Mouse (Mus musculus): ENCODE data around the gene Cdc123.

Cdc123 gene

GRCm38 (mm10) chr2:5804440-5805045, 40.4 kb downstream of the Cdc123 start:
- no peak for DNase-seq (ENCODE audit: low spot score)

DNA sequence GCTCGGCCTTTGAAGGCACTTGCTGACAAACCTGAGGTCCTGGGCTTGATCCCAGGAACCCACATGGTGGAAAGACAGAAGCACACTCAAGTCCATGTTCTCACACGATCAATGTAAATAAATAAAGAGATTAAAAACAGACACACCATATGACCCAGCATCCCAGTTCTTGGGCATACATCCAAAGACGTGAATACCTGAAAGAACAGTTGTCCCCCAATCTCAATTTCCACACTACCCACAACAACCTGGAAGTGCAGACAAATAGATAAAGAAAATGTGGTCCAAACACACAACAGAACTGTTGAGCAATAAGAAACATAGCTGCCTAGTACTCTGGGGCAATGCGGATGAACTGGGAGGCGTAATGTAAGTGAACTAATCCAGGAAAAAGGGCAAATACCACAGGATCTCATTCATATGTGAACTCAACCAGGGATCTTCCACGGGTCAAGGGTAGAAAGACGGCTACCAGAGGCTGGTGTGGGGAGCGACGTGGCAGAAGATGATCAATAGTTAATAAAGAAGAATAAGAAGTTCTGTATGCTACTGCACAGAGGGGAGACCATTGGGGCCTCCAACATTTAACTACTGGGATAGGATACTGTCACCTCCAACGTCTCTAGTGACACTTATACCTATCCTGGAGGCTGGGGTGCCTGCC, 42.9 kb downstream of the Cdc123 start:
- DNase-seq (ENCODE audit: low spot score), result no peak

DNA sequence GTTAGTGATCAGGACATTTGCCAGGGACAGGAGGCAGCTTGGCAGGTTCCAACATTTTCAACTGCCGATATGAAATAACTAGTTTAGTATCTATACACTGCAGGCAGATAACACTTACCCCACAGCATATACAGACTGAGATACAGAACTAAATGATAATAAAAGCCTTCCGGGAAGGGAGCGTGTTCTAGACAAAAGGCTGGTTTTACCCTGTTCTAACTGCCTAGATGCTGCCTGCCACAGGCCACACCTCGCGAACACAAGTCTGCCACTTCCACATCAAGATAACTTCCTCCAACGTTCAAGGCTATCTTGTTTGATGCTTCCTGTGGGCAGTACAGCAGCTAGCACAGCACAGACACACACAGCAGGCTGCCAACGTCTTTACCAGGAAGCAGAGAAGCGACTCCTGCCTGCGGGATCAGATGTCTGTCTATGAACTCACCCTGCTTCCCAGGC, 43.8 kb downstream of the Cdc123 start:
- peak; percentile 17 for DNase-seq (ENCODE audit: low spot score)

GRCm38 (mm10) chr2:5797816-5798672, 46.9 kb downstream of the Cdc123 start:
- no peak for DNase-seq (ENCODE audit: low spot score)

- no peak for DNase-seq (ENCODE audit: low spot score)
Measured at GRCm38 (mm10) chr2:5793771-5794170, 51.2 kb downstream of the Cdc123 start.

DNA sequence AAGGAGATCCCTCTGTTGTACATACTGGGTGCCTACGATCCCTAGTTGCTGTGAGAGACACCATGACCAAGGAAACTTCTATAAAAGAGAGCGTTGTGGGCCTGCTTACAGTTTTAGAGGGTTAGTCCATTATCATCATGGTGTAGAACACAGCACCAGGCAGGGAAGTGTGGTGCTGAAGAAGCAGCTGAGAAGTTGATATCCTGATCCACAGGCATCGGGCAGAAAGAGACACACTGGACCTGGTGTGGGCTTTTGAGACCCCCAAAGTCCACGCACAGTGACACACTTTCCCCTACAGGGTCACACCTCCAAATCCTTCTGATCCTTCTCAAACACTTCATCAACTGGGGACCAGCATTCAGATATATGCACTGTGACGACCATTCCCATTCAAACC, 52.9 kb downstream of the Cdc123 start:
- DNase-seq (ENCODE audit: low spot score), result no peak

GRCm38 (mm10) chr2:5789625-5790160, 55.3 kb downstream of the Cdc123 start:
- DNase-seq (ENCODE audit: low spot score), result no peak

GRCm38 (mm10) chr2:5787391-5787790, 57.6 kb downstream of the Cdc123 start:
- no peak for DNase-seq (ENCODE audit: low spot score)

GRCm38 (mm10) chr2:5772464-5772863, 72.5 kb downstream of the Cdc123 start:
- DNase-seq (ENCODE audit: low spot score), result no peak

DNA sequence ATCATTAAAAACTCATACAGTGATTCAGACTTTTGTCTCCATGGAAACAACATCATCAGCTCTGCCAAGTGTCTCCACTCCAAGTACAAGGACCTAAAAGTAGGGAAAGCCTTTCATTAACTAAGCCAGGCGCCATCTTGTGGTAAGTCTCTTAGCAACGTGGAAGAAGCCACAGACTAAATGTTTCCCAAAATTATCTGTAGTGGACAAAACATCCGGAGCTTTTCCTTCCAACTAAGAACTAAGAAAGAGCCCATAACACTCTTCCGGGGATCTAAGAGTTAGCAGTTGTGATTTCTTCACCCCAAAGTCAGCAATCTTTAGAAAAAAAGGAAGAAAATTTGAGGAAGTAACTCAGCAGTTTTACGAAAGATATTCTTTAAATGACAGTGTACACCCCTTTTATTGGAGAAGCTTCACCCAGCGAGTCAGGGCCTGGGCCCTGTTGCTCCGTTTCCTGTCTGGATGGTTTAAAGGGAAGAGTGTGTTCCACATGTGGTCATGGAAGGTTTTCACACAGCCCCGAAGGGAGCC, 74.2 kb downstream of the Cdc123 start:
- DNase-seq (ENCODE audit: low spot score), result peak; percentile 3

DNA sequence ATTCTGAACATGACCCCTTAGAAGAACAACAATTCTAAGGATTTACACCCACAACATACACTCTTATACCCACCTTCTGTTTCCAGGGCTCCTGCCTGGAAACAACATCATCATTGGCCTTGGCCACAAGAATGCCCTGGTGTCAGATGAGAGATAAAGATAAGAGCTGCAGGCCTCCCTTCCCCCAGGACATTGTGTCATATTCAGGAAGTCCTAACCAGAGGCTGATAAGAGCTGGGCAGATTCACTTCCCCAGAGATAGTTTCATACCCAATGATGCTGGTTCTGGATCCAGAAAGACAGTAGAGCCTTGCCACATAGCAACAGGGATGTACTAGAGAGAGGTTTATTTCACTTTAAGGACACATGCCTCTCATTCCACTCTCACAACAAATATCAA, 75.3 kb downstream of the Cdc123 start:
- DNase-seq (ENCODE audit: low spot score), result no peak

GRCm38 (mm10) chr2:5768946-5769345, 76.0 kb downstream of the Cdc123 start:
- no peak for DNase-seq (ENCODE audit: low spot score)

GRCm38 (mm10) chr2:5762031-5762430, 82.9 kb downstream of the Cdc123 start:
- DNase-seq (ENCODE audit: low spot score), result no peak

GRCm38 (mm10) chr2:5760479-5761008, 84.4 kb downstream of the Cdc123 start:
- DNase-seq (ENCODE audit: low spot score), result no peak

DNA sequence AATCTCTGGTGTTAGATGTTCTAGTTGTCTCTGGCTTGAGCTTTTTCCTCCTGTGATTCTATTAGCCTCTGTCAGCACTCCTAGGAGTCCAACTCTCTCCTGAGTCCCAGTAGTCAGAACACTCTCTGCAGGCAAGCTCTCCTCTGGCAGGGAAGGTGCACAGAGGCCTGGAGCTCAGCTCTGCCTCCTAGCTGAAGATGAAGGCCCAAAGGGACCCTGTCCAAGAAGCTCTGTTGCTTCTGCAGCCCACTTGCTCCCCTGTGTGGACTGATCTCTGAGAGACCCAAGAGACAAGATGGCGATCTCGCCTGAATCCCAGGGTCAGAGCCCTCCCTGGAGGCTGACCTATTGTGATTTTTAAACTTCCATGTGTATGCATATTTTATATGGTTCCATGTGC, 86.4 kb downstream of the Cdc123 start:
- no peak for DNase-seq (ENCODE audit: low spot score)

GRCm38 (mm10) chr2:5750872-5751271, 94.1 kb downstream of the Cdc123 start:
- no peak for DNase-seq (ENCODE audit: low spot score)

DNA sequence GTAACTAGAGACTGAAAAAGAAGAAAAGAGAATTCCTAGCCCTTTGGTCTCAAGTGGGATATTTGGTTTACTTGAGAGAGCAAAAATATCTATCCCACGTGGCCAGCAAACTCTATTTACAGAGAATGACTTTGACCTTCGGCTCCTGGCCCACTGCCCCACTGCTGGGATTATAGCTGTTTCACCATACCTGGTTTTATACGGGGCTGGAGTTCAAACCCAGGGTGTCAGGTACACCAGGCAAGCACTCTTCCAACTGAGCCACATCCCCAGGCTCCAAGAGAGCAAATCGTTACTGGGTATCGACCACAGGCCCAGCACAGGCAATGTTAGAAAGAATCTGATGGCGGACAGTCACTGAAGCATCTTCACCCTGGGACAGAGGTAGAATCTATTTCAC, 95.8 kb downstream of the Cdc123 start:
- DNase-seq (ENCODE audit: low spot score), result no peak

DNA sequence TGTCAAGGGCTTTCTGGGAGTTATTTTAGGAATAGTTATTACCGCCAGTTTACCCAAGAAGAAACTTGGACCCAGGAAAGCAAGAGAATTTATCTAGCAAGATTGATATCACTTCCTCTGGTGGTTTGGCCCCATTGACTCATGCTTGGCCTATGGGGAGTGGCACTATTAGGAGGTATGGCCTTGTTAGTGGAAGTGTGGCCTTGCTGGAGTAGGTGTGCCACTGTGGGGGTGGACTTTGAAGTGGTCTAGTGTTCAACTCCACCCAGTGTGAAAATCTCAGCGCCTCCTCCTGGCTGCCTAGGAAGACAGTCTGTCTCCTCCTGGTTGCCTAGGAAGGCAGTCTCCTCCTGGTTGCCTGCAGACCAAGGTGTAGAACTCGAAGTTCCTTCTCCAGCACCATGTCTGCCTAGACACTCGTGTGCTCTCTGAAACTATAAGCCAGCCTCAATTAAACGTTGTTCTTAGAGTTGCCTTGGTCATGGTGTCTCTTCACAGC, 97.4 kb downstream of the Cdc123 start:
- DNase-seq (ENCODE audit: low spot score), result no peak

DNA sequence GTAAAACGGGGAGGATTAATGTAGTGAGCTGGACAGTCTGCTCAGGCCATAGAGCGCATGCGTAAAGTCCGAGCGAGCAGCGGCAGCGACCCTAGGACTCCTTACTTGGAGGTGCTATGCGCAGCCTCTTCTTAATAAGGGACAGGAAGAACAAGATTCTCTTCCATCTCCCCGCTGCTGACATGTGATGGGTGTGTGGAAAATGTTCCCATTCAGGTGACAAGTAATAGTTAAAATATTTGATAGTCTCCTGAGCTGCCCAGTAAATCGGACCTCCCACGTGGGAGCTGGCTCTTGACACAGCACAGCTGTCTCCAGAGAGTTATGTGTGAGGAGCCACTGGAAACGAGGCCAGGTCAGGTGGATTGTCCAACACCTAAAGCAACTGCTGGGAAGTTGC, 98.4 kb downstream of the Cdc123 start:
- DNase-seq (ENCODE audit: low spot score), result no peak

Measured in c-Kit-positive CD71-positive TER-119-positive erythroid progenitor cells, embryonic 14.5 days (primary cell).